Mouse (Mus musculus) colon, adult 2 months (tissue): ENCODE results near the gene Prn. TPM values are rescaled to one million over a fixed set of nuclear protein-coding genes. Genes with fewer than 3 reads are reported as not detected.

ENCODE experiments used
- polyA plus RNA-seq: library from polyadenylated mRNA; depleted of rRNA; stranded (reverse); fragments of >200 nt; gene quantifications from 2 replicates; pipeline ENCODE4 v1.2.3, GENCODE M21; 2012; rRNA removed

Prn gene
- not detected in 2 replicates for polyA plus RNA-seq

DNA sequence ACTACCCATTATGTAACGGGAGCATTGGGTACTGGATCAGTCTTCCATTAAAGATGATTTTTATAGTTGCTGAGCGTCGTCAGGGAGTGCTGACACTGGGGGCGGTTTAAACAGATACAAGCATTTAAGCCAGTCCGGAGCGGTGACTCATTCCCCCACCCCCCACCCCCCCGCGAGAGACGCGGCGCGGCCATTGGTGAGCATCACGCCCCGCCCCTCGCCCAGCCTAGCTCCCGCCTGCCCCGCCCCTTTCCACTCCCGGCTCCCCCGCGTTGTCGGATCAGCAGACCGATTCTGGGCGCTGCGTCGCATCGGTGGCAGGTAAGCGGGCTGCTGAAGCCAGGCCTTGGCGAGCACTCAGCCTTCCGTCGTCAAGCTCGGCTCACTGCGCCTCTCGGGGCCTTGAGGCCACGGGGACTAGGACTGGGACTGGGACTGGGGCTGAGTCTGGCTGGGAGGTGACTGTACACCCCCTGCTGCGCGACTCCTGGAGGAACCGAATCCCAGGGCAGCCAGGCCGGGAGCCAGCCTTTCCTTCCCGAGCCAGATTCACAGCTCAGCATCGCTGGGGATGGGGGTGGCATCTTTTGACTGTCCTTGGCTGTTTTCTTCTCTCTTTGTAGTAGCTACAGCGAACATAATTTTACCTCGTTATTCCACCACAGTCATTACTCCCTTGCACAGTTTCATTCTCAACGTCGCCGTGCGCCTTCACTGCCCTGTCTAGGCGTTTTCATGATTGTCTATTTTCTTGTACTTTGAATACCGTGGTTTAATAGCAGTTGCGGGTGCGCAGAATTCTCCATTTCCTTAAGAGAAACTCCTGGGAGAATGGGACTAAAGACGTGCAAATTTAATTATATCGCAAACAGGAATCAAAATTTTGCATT, at the start of gene Prn, which contains the start of gene Prnp:
TSS of gene Prn (plus strand) at position 275 of the 890 bp plus-strand sequence.
TSS of gene Prnp (plus strand) at position 246 of the 890 bp plus-strand sequence.

DNA sequence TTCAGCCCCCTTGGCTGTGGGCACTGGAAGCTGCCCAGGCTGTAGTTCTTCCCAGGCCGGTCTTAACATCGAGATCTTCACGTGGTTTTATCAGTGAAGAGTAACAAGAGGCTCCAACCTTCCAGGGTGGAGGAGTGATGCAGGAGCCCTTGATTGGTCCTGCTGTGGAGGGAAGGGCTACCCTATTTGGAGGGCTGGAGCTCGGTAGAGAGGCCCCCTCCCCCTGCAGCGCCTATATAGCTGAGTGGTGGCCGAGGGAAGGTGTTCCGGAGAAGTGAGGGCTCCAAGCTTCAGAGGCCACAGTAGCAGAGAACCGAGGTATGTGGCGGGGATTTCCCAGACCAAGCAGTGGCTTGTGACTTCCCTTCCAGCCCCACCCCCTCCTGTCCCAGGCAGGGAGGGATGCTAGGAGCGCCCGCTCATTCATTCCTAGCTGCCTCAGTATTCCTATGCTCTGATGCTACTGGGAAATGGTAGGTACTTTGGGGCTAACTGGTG, 40.9 kb downstream of the Prn start, which contains the start of gene Prnd:
TSS of gene Prnd (plus strand) at position 264 of the 498 bp plus-strand sequence.

Other genes with a start within 250 kb of the Prn start
- gene Erv3, start 50.2 kb upstream of the Prn start, polyA plus RNA-seq = 0.03 and 0.09 TPM in 2 replicates
- gene Prnp, start within 50 bp of the Prn start, polyA plus RNA-seq = 95.1 and 98.3 TPM in 2 replicates
- 0.38 and 0.62 TPM in 2 replicates for gene Prnd, start 40.9 kb downstream of the Prn start, polyA plus RNA-seq
- gene Rassf2, start 120.3 kb downstream of the Prn start, polyA plus RNA-seq = 11.8 and 14.4 TPM in 2 replicates
- gene Slc23a2, start 235.2 kb downstream of the Prn start, polyA plus RNA-seq = 27.5 and 41.3 TPM in 2 replicates